Mouse (Mus musculus) ES-E14 (cell line): ENCODE data around the gene Mtor.

Source experiments
- ZC3H11A ChIP-seq: IDR thresholded peaks from 2 replicates; pipeline ENCODE4 v1.6.1; 2012; ENCODE audit warnings: low read depth, mild to moderate bottlenecking, inconsistent platforms, low read length, borderline replicate concordance
- ZNF384 ChIP-seq: IDR thresholded peaks from 2 replicates; pipeline ENCODE4 v1.6.1; 2012; ENCODE audit warnings: low read depth, low read length, inconsistent platforms

DNA sequence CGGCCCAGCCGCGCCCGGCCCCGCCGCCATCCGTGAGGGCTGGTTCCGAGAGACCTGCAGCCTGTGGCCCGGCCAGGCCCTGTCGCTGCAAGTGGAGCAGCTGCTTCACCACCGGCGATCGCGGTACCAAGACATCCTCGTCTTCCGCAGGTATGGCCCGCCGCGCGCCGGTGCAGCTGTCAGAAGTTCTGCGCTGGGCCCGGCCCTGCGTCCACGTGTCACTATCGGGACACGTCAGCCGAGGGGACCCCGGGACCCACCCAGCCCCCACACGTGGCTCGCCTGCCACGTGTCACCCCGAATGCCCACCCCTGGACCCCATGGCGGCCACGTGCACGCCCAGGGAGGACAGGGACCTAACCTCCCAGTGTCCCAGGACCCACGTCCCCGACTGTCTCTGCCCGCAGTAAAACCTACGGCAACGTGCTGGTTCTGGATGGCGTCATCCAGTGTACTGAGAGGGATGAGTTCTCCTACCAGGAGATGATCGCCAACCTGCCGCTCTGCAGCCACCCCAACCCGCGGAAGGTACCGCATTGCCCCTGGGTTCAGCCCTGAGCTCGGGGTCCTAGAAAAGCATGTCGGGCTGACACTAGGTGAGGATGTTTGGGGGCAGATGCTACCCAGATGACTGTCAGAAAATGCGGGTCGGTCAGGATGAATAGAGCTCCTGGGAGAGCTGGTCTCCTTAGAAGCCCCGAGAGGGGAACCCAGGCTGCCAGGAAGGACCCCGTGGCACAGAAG is 143.4 kb downstream of the Mtor start:
- TF ChIP-seq ZC3H11A (no peak), ZNF384 (no peak)
